Mouse (Mus musculus): Measurements from ENCODE around the gene Glra1. TPM values are rescaled to one million over a fixed set of nuclear protein-coding genes. Genes with fewer than 3 reads are reported as not detected.

Glra1 gene
- total RNA-seq, 2 experiments from 2014 or later = not detected

GRCm38 (mm10) chr11:55518806-55519674, 89.0 kb downstream of the Glra1 start:
- DNase-seq (ENCODE audit: low spot score in 2 of 2) = peak in 1 of 2 experiments; percentile 59

GRCm38 (mm10) chr11:55517666-55518065, 90.3 kb downstream of the Glra1 start:
- no peak for DNase-seq (ENCODE audit: low spot score in 2 of 2)

GRCm38 (mm10) chr11:55511374-55511773, 96.6 kb downstream of the Glra1 start:
- no peak for DNase-seq (ENCODE audit: low spot score in 2 of 2)

- DNase-seq (ENCODE audit: low spot score in 2 of 2) = no peak
These were observed 102.5 kb downstream of the Glra1 start for GRCm38 (mm10) chr11:55505485-55505884.

- no peak for DNase-seq (ENCODE audit: low spot score in 2 of 2)
These were observed 105.1 kb downstream of the Glra1 start for GRCm38 (mm10) chr11:55502886-55503285.

- DNase-seq (ENCODE audit: low spot score in 2 of 2) = no peak
These were observed 106.0 kb downstream of the Glra1 start for GRCm38 (mm10) chr11:55501955-55502531.

GRCm38 (mm10) chr11:55497885-55498284, 110.1 kb downstream of the Glra1 start:
- DNase-seq (ENCODE audit: low spot score in 2 of 2) = no peak

- DNase-seq (ENCODE audit: low spot score in 2 of 2) = no peak
These were observed 111.8 kb downstream of the Glra1 start for GRCm38 (mm10) chr11:55496158-55496557.

GRCm38 (mm10) chr11:55485443-55485842, 122.6 kb downstream of the Glra1 start:
- DNase-seq (ENCODE audit: low spot score in 2 of 2) = no peak

- no peak for DNase-seq (ENCODE audit: low spot score in 2 of 2)
These were observed 134.8 kb downstream of the Glra1 start for GRCm38 (mm10) chr11:55473219-55473618.

GRCm38 (mm10) chr11:55471467-55471866, 136.5 kb downstream of the Glra1 start:
- DNase-seq (ENCODE audit: low spot score in 2 of 2) = no peak

GRCm38 (mm10) chr11:55470761-55471160, 137.2 kb downstream of the Glra1 start:
- no peak for DNase-seq (ENCODE audit: low spot score in 2 of 2)

- no peak for DNase-seq (ENCODE audit: low spot score in 2 of 2)
These were observed 137.9 kb downstream of the Glra1 start for GRCm38 (mm10) chr11:55469923-55470691.

- peak; percentile 96 to 99 for DNase-seq (ENCODE audit: low spot score in 2 of 2)
These were observed 138.8 kb downstream of the Glra1 start, which contains the start of gene G3bp1 for GRCm38 (mm10) chr11:55469048-55469843. G3bp1 (plus strand) TSS chr11:55469685.

- DNase-seq (ENCODE audit: low spot score in 2 of 2) = peak in 1 of 2 experiments; percentile 31
These were observed 139.4 kb downstream of the Glra1 start for GRCm38 (mm10) chr11:55468611-55469047.

- no peak for DNase-seq (ENCODE audit: low spot score in 2 of 2)
These were observed 140.0 kb downstream of the Glra1 start for GRCm38 (mm10) chr11:55468012-55468411.

GRCm38 (mm10) chr11:55465177-55465576, 142.8 kb downstream of the Glra1 start:
- no peak for DNase-seq (ENCODE audit: low spot score in 2 of 2)

- no peak for DNase-seq (ENCODE audit: low spot score in 2 of 2)
These were observed 143.3 kb downstream of the Glra1 start for GRCm38 (mm10) chr11:55464707-55465106.

Data from gastrocnemius, postnatal 4 days (tissue).